Mouse (Mus musculus): ENCODE data around the gene Olfr630. TPM values are rescaled to one million over a fixed set of nuclear protein-coding genes. Genes with fewer than 3 reads are reported as not detected.
"Not testable (repeated sequence)": the region's sequence is repeated elsewhere in the genome, so short reads cannot be mapped to it uniquely, and the experiment has no call there.

The Olfr630 gene
- polyA plus RNA-seq, 1 experiment = not detected

DNA sequence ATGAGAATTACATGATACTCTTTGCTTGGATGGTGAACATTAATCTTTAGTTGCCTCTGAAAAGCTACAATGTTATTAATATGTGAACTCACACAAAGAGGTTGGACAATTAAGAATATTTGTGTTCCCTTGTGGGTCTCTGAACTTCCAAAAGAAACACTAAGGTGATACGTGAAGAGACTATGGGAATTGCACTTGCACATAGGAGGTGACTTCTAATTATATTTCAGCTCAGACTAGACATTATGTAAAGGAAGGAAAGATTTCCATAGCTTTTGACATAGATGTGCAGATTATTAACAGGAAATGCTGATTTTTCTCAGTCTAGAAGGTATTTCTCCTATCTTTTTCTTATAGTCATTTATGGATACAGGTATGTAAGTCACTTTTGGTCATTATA, 27.1 kb downstream of the Olfr630 start, which contains the start of gene Olfr628:
TSS of gene Olfr628 (plus strand) at position 301 of the 400 bp plus-strand sequence.
- H3K9me3 ChIP-seq (ENCODE audit: control insufficient read depth, low read length) = no peaks in the 10 kb centered on the region
- no peak within 1 kb of the TSS for H3K4me3 ChIP-seq (replicated peaks)
- no peaks in the 10 kb centered on the region for H3K27me3 ChIP-seq (ENCODE audit: control insufficient read depth)
- H3K36me3 ChIP-seq (ENCODE audit: control insufficient read depth) = no peaks in the 10 kb centered on the region
- TF ChIP-seq TAL1 (IDR thresholded peaks at IDR 0.05; ENCODE audit: low read length) (no peak), GATA1 (IDR thresholded peaks at IDR 0.05; ENCODE audit: low read length) (no peak)
- no peaks in the 10 kb centered on the region for H3K4me1 ChIP-seq (ENCODE audit: control insufficient read depth)

DNA sequence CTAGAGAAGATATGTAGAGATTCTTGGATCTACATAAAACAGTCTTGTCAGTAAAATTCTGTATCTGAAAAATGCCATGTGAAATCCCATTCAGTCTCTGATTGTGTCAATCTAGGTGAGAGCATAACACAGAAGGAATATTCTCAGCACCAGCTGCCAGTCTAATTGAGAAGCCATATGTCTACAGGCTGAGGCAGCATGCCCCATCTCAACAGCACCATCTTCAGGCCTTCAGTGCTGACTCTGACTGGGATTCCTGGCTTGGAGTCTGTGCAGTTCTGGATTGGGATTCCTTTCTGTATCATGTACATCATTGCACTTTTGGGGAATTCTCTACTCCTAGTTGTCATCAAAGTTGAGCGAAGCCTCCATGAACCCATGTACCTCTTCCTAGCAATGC, 40.7 kb downstream of the Olfr630 start:
- H3K4me1 ChIP-seq (ENCODE audit: control insufficient read depth); H3K27me3 ChIP-seq (ENCODE audit: control insufficient read depth); H3K36me3 ChIP-seq (ENCODE audit: control insufficient read depth); H3K4me3 ChIP-seq (replicated peaks); H3K9me3 ChIP-seq (ENCODE audit: control insufficient read depth, low read length): not testable (repeated sequence)

DNA sequence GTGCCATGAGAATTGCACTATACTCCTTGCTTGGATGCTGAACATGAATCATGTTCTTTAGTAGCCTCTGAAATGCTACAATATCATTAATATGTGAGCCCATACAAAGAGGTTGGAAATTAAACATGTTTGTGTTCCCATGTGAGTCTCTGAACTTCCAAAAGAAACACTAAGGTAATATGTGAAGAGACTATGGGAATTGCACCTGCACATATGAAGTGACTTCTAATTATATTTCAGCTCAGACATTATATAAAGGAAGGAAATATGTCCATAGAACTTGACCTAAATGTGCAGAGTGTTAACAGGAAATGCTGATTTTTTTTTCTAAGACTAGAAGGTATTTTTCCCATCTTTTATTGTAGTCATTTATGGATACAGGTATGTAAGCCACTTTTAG, 42.8 kb downstream of the Olfr630 start, which contains the start of gene Olfr243:
TSS of gene Olfr243 (plus strand) at position 301 of the 400 bp plus-strand sequence.
- no peaks in the 10 kb centered on the region for H3K9me3 ChIP-seq (ENCODE audit: control insufficient read depth, low read length)
- H3K4me1 ChIP-seq (ENCODE audit: control insufficient read depth) = peaks cover 1% of the 10 kb centered on the region; the same call in 1 of the 2 replicates
- no peaks in the 10 kb centered on the region for H3K36me3 ChIP-seq (ENCODE audit: control insufficient read depth)
- no peaks in the 10 kb centered on the region for H3K27me3 ChIP-seq (ENCODE audit: control insufficient read depth)
- TF ChIP-seq GATA1 (IDR thresholded peaks at IDR 0.05; ENCODE audit: low read length) (no peak), TAL1 (IDR thresholded peaks at IDR 0.05; ENCODE audit: low read length) (no peak)
- no peak within 1 kb of the TSS for H3K4me3 ChIP-seq (replicated peaks)

DNA sequence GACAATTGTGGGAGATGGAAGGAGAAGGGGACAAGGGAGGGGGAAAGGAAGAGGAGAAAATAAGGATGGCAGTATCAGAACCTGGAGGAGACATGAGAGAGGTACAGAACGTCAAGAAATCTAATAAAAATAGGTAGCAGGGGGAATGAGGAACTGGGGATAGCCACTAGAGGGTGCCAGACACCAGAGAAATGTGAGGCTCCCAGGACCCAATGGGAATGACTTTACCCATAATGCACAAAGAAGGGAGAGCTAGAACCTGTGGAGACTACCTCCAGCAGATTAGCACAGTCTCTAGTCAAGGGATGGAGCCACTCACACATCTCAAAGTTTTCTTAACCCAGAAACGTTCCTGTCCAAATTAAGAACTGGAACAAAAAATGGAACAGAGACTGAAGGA, 45.1 kb downstream of the Olfr630 start:
- no peak for TF ChIP-seq TAL1 (IDR thresholded peaks at IDR 0.05; ENCODE audit: low read length)
- no peak for TF ChIP-seq GATA1 (IDR thresholded peaks at IDR 0.05; ENCODE audit: low read length)
- H3K9me3 ChIP-seq (ENCODE audit: control insufficient read depth, low read length) = no peaks in the 10 kb centered on the region
- peaks cover 1% of the 10 kb centered on the region; the same call in 1 of the 2 replicates for H3K4me1 ChIP-seq (ENCODE audit: control insufficient read depth)
- no peaks in the 10 kb centered on the region for H3K27me3 ChIP-seq (ENCODE audit: control insufficient read depth)
- no peaks in the 10 kb centered on the region for H3K36me3 ChIP-seq (ENCODE audit: control insufficient read depth)
- no peak overlapping the region for H3K4me3 ChIP-seq (replicated peaks)

Other genes with a start within 250 kb of the Olfr630 start
- not detected in 2 replicates for gene Olfr610, start 245.2 kb downstream of the Olfr630 start, polyA plus RNA-seq (2012)
- not detected in 2 replicates for gene Olfr611, start 236.5 kb downstream of the Olfr630 start, polyA plus RNA-seq (2012)
- gene Olfr612, start 214.6 kb downstream of the Olfr630 start, polyA plus RNA-seq (2012) = not detected in 2 replicates
- gene Olfr613, start 209.3 kb downstream of the Olfr630 start, polyA plus RNA-seq (2012) = not detected in 2 replicates
- not detected in 2 replicates for gene Olfr615, start 201.3 kb downstream of the Olfr630 start, polyA plus RNA-seq (2012)
- gene Olfr616, start 188.2 kb downstream of the Olfr630 start, polyA plus RNA-seq (2012) = not detected in 2 replicates
- not detected in 2 replicates for gene Olfr617, start 184.3 kb downstream of the Olfr630 start, polyA plus RNA-seq (2012)
- not detected in 2 replicates for gene Olfr618, start 167.2 kb downstream of the Olfr630 start, polyA plus RNA-seq (2012)
- not detected in 2 replicates for gene Olfr619, start 156.8 kb downstream of the Olfr630 start, polyA plus RNA-seq (2012)
- gene Olfr620, start 144.8 kb downstream of the Olfr630 start, polyA plus RNA-seq (2012) = not detected in 2 replicates
- not detected in 2 replicates for gene Olfr622, start 114.6 kb downstream of the Olfr630 start, polyA plus RNA-seq (2012)
- not detected in 2 replicates for gene Olfr623, start 93.6 kb downstream of the Olfr630 start, polyA plus RNA-seq (2012)
- not detected in 2 replicates for gene Olfr624, start 86.1 kb downstream of the Olfr630 start, polyA plus RNA-seq (2012)
- gene Olfr625-ps1, start 74.6 kb downstream of the Olfr630 start, polyA plus RNA-seq (2012) = not detected in 2 replicates
- gene Olfr243, start 42.7 kb downstream of the Olfr630 start, polyA plus RNA-seq (2012) = not detected in 2 replicates
- gene Olfr628, start 27.0 kb downstream of the Olfr630 start, polyA plus RNA-seq (2012) = not detected in 2 replicates
- gene Olfr629, start 12.4 kb downstream of the Olfr630 start, polyA plus RNA-seq (2012) = not detected in 2 replicates
- gene Olfr69, start 14.3 kb upstream of the Olfr630 start, polyA plus RNA-seq (2012) = not detected in 2 replicates
- gene Olfr68, start 22.4 kb upstream of the Olfr630 start, polyA plus RNA-seq (2012) = 0.02 TPM in 1 of 2 replicates, not detected in the other
- not detected in 2 replicates for gene Olfr67, start 34.5 kb upstream of the Olfr630 start, polyA plus RNA-seq (2012)
- gene Hbb-bt, start 56.7 kb upstream of the Olfr630 start, polyA plus RNA-seq (2012) = 22,007 and 54,805 TPM in 2 replicates
- 263,491 and 269,873 TPM in 2 replicates for gene Hbb-bs, start 70.8 kb upstream of the Olfr630 start, polyA plus RNA-seq (2012)
- 0.10 TPM in 1 of 2 replicates, not detected in the other for gene Hbb-bh2, start 83.2 kb upstream of the Olfr630 start, polyA plus RNA-seq (2012)
- gene Hbb-bh1, start 85.8 kb upstream of the Olfr630 start, polyA plus RNA-seq (2012) = 4.0 and 4.3 TPM in 2 replicates
- gene Hbb-y, start 95.9 kb upstream of the Olfr630 start, polyA plus RNA-seq (2012) = 85.0 and 543 TPM in 2 replicates
- not detected in 2 replicates for gene Olfr66, start 128.9 kb upstream of the Olfr630 start, polyA plus RNA-seq (2012)
- gene Olfr64, start 137.2 kb upstream of the Olfr630 start, polyA plus RNA-seq (2012) = not detected in 2 replicates
- gene Olfr65, start 146.2 kb upstream of the Olfr630 start, polyA plus RNA-seq (2012) = 0.08 TPM in 1 of 2 replicates, not detected in the other
- 0.10 TPM in 1 of 2 replicates, not detected in the other for gene Olfr631, start 171.5 kb upstream of the Olfr630 start, polyA plus RNA-seq (2012)
- gene Olfr632, start 177.0 kb upstream of the Olfr630 start, polyA plus RNA-seq (2012) = not detected in 2 replicates
- not detected in 2 replicates for gene Olfr633, start 187.1 kb upstream of the Olfr630 start, polyA plus RNA-seq (2012)
- 0.01 TPM in 1 of 2 replicates, not detected in the other for gene Olfr635, start 213.8 kb upstream of the Olfr630 start, polyA plus RNA-seq (2012)
- gene Olfr638, start 241.4 kb upstream of the Olfr630 start, polyA plus RNA-seq (2012) = not detected in 2 replicates